Mouse (Mus musculus) gastrocnemius, postnatal 10 days (tissue): ENCODE measurements at regions not wholly inside any gene's neighbourhood (a gene's known extent, or its start where the extent isn't known, plus 50 kb on each side); places are given as distances from the start of the nearest gene placed in this dataset.

Experiments used
- DNase-seq: peaks from one replicate; pipeline ENCODE4 v3.0.0; 2021; ENCODE audit warnings: mixed read lengths

- no peak for DNase-seq
Measured at GRCm38 (mm10) chr6:100176914-100177560, 110.2 kb downstream of the Rybp start.

GRCm38 (mm10) chr6:100170711-100171348 is 116.5 kb downstream of the Rybp start:
- no peak for DNase-seq

GRCm38 (mm10) chr6:100167321-100167720 is 120.0 kb downstream of the Rybp start:
- DNase-seq = no peak

- no peak for DNase-seq
Measured at GRCm38 (mm10) chr6:100165746-100166145, 121.5 kb downstream of the Rybp start.

- no peak for DNase-seq
Measured at GRCm38 (mm10) chr6:100164162-100164561, 123.1 kb downstream of the Rybp start.

GRCm38 (mm10) chr6:100163814-100164130 is 123.5 kb downstream of the Rybp start:
- no peak for DNase-seq

GRCm38 (mm10) chr6:100162961-100163813 is 124.1 kb downstream of the Rybp start:
- peak; percentile 85 for DNase-seq

GRCm38 (mm10) chr6:100160670-100161069 is 126.6 kb downstream of the Rybp start:
- DNase-seq = no peak

GRCm38 (mm10) chr6:100159817-100160216 is 127.5 kb downstream of the Rybp start:
- DNase-seq = no peak

- no peak for DNase-seq
Measured at GRCm38 (mm10) chr6:100159246-100159645, 128.0 kb downstream of the Rybp start.

GRCm38 (mm10) chr6:100157288-100157687 is 130.0 kb downstream of the Rybp start:
- DNase-seq = no peak

GRCm38 (mm10) chr6:100156163-100156562 is 131.1 kb downstream of the Rybp start:
- no peak for DNase-seq

- DNase-seq = peak; percentile 19
Measured at GRCm38 (mm10) chr6:100155676-100156075, 131.6 kb downstream of the Rybp start.

- DNase-seq = no peak
Measured at GRCm38 (mm10) chr6:100151447-100151846, 135.8 kb downstream of the Rybp start.

- no peak for DNase-seq
Measured at GRCm38 (mm10) chr6:100150703-100151208, 136.5 kb downstream of the Rybp start.

GRCm38 (mm10) chr6:100149458-100149852 is 137.8 kb downstream of the Rybp start:
- DNase-seq = no peak

- no peak for DNase-seq
Measured at GRCm38 (mm10) chr6:100148751-100149457, 138.4 kb downstream of the Rybp start.

GRCm38 (mm10) chr6:100146360-100146935 is 140.8 kb downstream of the Rybp start:
- peak; percentile 41 for DNase-seq

- no peak for DNase-seq
Measured at GRCm38 (mm10) chr6:100145869-100146268, 141.4 kb downstream of the Rybp start.

GRCm38 (mm10) chr6:100144544-100145287 is 142.6 kb downstream of the Rybp start:
- DNase-seq = no peak

GRCm38 (mm10) chr6:100143586-100144301 is 143.5 kb downstream of the Rybp start:
- DNase-seq = peak; percentile 84
